Mouse (Mus musculus) heart, postnatal 10 days (tissue): Measurements from ENCODE around the gene Ptch2. TPM values are rescaled to one million over a fixed set of nuclear protein-coding genes. Genes with fewer than 3 reads are reported as not detected.
A peak's percentile ranks its signal among the peaks of the same experiment; 100 is the strongest.

Experiments used
- DNase-seq, 2 experiments: peaks; one replicate each; pipeline ENCODE4 v3.0.0; 2021
- intact Hi-C: fragments of 180-260 bp; cut with DNase I; formaldehyde crosslinking; loops from one replicate; pipeline ENCODE4 v1.15.1; 2025
- total RNA-seq, 2 experiments: library from RNA; stranded (reverse); gene quantifications; 2 replicates each; pipeline ENCODE4 v1.2.3; 2021

Ptch2 gene
- total RNA-seq, 2 experiments from 2014 or later, result 3.6 to 4.3 TPM

DNA sequence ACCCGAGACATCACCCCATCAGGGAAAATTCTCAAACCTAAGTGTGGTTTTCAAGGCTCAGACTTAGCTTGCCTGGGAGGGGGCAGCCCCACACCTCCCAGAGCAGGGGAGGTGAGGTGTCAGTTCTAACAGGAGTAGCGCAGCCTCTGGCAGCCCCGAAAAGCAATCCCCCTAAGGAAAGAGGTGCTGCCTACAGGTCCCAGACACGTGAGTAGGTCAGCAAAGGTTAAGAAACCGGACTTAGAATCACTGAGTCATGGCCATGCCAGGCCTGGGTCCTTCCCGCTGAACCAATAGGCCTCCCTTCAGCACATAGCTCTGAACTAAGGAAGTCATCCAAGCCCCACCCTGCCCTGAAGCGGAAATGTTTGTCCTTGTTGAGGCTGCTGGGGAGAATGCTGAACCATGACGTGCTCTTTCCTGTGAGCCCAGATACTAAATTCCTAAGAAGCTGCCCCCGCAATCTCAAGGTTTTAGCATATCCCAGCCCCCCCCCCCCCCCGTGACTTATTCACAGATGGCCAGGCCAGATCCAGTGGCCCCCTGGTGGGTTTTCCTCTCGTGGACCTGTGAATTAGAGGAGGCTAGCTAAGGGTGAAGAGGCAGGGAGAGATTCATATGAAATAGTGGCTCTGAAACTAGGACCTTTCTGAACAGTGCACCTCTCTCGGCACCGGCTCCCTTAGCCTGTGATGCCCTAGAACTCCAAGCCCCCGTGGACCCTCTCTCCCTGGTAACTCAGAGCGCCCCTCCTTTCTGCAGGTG lies 30.2 kb downstream of the Ptch2 start:
- intact Hi-C loops, result loop anchor here (10.0 kb wide), 1 partner anchor 421 kb away; the partner anchor contains the start of genes Ccdc163 and Mmachc
- peak; percentile 87 to 88 for DNase-seq

DNA sequence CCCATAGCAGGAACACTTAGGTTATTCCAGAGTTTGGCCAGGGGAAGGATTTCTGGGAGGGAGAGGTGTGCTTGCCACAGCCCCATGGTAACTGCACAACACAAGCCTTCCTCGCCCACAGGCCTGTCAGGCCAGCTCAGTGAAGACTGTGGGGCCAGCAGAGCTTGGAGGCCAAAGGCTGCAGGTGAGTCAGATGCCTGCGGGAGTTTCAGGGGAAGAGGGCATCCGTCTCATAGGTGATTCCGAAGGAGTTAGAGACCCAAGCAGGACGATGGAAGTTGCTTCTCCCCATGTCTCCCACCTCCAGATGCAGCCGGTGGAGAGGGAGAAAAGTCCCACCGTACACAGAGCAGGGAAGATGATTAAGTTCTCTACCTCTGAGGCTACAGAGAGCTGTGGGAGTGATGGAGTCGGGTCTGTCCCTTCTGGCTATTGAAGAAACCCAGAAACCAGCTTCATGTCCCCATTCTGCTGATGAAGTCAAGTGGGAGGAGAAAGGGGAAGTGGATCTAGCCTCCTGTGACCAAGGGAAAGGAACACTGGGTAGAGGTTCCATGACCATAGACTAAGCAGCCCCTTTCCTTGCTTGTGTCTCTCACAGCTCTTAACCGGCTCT lies 30.9 kb downstream of the Ptch2 start, which contains the start of gene Tctex1d4:
Gene Tctex1d4 (plus strand): TSS at position 120 of the 616 bp plus-strand sequence.
- peak in 1 of 2 experiments; percentile 34 for DNase-seq
- intact Hi-C loops, result loop anchor here (10.0 kb wide), 1 partner anchor 422 kb away; the partner anchor contains the start of genes Ccdc163 and Mmachc

DNA sequence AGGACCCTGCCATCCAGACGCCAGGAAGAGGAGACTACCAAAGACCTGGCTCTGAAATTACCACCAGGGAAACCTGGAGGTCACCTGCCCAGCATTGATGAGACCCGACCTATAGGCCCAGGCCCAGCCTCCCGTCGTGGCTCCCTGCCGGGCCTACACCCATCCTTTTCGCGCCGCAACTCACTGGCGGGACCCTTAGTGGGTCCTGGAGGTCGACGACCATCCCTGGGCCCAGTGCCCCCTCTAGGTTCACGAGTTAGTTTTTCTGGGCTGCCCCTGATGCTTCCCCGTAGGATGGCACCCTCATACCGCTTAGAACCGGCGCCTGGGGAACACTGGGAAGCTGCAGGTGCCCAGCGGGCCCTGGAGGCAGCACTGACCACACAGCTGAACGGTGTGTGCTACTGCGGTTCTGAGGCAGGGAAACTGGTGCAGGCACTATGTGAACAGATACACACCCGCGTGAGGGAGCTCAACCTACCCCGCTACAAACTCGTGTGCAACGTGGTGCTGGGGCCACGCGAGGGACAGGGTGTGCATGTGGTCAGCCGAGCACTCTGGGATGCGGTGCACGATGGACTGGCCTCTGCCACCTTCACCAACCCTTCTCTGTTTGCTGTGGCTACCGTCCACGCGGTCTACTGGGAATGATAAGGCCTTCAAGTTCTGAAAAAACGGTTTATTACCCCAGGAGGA lies 32.3 kb downstream of the Ptch2 start:
- DNase-seq, result no peak
- intact Hi-C loops, result loop anchor here (10.0 kb wide), 1 partner anchor 423 kb away; the partner anchor contains the start of genes Ccdc163 and Mmachc

DNA sequence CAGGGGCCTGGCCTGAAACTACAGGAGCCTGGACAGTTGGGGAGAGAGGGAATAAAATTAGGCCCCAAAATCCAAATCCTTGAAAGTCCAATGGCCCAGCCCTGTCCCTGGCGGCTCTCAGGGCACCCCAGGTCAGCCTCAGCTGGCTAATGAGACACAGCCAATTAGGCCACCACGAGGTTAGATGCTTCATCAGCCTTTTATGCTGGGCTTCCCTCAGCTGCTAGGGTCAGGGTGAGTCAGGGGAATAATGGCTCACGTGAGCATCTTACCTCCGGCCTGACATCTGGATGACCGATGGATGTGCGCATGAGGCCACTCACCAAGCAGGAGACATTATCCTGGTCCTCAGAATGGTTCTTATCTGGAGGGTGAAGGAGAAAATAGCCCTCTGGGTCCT lies 34.9 kb downstream of the Ptch2 start:
- intact Hi-C loops, result no loop called here
- no peak for DNase-seq

DNA sequence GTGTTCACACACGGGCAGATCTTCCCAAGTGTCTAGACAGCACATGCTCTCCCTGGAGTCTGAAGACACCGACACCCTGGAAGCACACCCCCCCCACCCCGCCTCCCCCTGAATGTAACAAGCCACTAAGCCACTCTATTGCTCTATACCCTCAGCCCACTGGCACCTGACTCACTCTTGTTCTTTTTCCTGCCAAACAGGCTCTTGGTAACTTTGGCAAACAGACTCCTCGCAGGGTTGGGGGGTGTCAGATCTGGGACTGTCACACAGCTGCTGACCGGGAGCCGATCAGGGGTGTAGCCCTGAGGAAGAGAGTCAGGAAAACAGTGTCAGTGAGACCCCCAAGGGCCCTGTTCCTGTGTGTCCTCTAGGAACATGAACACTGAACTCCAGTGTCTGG lies 35.3 kb downstream of the Ptch2 start:
- DNase-seq, result no peak
- intact Hi-C loops, result no loop called here

DNA sequence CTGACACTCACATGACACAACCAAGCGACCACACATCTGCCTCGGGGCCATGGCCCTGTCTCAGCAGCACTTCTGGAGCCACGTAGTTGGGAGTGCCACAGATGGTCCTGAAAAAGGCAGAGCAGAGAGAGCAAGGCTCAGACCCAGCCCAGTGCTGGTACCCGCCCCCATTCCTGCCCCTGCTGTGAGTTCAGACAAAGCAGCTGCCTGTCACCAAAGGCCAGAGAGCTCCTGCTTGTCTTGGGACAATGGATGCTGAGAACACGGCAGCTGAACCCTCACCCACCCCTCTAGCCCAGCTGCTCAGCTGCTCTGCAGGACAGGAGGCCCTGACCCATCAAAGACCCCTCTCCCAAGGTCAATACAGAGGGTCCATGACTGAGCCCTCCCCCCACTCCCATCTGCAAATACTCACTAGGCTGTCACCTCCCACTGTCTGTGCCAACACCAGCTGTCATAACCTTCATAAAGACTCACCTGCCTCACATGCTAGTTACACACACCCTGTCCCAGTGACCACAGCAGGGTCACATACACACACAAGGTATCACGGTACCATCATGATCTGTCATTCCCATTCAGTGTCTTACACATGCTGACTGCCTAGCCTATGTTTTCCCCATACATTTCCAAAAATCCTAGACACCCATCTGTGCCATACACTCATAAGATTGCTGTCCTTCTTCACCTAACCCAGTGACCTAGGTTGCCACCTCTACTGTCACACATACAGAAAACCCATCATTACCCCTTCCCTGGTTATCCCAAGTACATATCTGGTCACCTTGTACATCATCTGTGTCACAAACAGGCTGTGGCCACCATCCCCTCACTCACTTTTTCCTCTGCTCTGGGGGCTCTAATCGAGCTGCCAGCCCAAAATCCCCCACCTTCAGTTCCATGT lies 36.3 kb downstream of the Ptch2 start:
- intact Hi-C loops, result no loop called here
- DNase-seq, result no peak

DNA sequence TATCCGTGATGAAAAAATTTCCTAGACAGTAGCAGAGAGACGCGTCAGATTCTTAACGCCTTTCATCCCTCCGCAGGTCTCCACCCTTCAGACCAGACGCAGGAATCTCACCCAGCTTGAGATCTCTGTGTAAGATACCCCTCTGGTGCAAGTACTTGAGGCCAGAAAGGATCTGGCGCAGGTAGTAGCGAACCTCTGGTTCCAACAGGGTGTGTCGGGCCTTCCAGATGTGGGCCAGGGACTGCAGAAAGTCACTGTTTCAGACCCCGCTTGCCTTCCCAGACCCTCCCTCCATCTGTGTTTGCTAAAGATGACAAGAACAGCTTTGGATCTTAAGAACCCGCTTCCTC lies 36.9 kb downstream of the Ptch2 start:
- intact Hi-C loops, result no loop called here
- DNase-seq, result no peak

DNA sequence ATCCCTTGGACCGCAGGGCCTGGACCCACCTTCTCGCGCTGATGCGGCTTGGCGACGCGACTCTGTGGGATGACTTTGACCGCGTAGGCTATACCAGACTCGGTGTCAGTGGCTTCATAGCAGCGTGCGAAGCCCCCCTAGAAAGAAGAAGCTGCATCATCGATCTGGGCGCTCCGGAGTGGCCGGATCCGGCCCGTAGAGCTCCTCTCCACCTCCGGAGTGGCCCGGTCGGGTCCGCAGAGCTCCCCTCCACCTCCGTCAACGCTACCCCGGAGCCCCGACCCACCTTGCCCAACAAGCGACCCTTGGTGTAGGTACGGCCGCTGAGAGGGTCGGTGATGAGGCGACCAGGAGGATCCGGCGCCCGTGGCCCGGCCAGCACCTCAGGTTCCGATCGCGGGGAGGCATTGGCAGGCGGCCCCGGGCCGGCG lies 37.5 kb downstream of the Ptch2 start:
- intact Hi-C loops, result no loop called here
- no peak for DNase-seq

DNA sequence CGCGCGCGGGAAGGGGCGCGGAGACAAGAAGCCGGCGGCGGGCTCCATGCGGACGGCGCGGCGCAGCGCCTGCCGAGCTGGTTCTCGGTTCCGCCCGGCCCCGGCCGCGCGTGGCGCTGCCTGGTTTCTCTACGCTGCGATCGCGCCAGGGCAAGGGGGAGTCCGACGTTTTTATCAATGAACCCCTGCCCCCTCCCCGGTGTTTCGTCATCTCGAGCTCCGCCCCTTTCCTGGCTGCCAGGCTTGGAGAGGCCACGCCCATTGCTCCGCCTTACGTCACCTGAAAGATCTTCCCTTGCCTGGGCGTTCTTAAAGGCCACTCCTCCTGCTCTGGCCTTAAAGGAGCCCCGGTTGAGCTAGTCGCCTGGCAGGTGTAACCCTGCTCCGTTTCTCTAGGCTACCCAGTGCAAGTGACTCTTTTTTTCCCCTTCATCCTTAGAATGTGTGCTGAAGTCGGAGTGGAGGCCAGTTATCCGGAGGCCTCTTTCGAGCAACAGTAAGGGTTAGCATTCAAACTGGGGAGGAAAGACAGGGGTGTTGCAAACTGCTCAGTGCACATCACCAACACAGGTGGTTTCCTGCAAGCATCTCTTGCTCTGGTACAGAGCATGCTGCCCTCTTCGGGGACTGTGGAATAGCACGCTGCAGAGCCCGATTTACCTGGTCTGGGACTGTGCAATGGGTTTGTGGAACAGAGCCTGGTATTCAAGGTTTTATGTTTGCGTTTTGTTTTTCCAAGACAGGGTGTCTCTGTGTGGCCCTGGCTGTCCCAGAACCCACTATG lies 38.1 kb downstream of the Ptch2 start, which contains the start of gene Plk3:
Gene Plk3 (minus strand): TSS at position 147 of the 784 bp plus-strand sequence.
- intact Hi-C loops, result no loop called here
- peak; percentile 98 for DNase-seq

DNA sequence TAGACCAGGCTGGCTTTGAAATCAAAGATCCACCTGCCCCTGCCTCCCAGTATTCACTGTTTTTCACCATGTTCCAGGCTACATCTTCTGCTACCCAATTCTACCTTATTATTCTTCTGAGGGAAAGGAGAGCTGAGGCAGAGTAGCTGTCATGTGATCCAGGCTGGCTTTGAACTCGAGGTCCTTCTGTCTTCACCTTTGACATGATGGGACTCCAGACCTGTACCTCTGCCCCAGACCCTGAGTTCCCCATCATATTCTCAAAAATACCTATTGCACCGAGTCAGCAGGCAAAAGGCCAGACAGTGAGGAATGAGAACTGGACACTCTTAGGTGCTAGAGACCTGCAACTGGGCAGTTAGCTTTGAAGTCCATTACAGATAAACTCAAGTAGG lies 38.7 kb downstream of the Ptch2 start:
- no peak for DNase-seq
- intact Hi-C loops, result no loop called here

DNA sequence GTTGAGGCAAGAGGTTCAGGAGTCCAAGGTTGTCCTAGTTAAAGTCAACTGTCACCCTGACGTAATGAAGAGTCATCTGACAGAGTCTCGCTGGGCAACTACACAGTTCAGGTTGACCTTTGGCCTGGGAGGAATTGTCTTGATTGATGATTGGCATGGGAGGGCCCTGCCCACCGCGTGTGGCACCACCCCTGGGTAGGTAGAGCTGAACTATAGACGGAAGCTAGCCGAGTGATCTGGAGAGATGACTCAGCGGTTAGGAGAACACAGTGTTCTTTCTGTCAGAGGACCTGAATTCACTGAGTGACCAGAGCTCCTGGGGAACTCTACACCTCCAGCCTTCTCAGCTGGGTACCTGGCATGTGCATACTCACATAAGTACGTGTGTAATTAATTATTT lies 40.2 kb downstream of the Ptch2 start:
- intact Hi-C loops, result no loop called here
- no peak for DNase-seq

DNA sequence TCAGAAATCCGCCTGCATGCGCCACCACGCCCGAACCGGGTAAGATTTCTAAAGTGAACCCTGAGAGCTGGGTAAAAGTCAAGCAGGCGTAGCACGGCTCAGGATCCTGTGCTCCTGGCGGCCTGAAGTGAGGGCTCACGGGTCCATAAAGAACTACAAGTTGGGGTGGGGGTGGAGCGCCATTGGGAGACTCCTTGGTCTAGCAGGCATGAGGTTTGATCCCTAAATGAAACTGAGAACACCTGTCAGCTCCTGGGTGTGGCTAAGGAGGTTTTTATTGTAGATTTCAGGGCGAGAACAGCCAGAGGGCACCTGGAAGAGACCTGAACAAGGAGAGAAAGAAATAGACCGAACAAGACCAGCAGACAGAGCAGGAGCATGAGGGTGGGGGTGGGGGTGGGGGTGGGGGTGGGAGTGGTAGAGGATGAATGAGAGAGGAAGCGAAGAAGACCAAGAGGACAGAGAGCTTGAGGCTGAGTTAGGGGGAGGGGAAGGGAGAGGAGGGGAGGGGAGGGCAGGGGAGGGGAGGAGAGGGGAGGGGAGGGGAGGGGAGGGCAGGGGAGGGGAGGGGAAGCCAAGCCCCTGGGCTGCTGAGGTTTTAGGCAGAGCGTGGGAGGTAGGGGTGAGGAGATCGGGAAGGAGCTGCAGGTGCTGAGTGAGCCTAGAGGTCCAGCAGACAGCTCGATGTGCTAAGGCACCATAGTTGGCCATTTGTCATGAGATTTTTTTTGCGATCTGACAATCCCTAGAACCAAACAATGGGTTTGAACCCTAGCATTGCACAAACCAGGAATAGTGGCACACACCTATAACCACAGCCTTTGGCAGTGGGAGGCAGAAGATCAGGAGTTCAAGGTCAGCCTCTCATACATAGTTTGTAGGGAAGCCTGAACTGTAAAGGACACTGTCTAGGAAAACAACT lies 42.7 kb downstream of the Ptch2 start:
- intact Hi-C loops, result loop anchor here (2.0 kb wide), 1 partner anchor 36 kb away; no protein-coding TSS in a partner anchor
- no peak for DNase-seq

DNA sequence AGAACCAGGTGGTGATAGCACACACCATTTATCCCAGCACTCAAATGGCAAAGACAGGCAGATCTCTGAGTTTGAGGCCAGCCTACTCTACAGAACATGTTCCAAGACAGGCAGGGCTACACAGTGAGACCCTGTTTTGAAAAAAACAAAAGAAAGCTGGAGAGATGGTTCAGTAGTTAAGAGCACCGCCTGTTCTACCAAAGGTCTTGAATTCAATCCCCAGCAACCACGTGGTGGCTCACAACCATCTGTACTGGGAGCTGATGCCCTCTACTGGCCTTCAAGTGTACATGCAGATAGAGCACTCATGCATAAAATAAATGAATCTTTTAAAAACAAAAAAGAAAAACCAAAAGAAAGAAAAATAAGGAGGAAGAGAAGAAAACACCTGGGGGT lies 43.3 kb downstream of the Ptch2 start:
- intact Hi-C loops, result loop anchor here (2.0 kb wide), 1 partner anchor 36 kb away; no protein-coding TSS in a partner anchor
- DNase-seq, result peak in 1 of 2 experiments; percentile 56

DNA sequence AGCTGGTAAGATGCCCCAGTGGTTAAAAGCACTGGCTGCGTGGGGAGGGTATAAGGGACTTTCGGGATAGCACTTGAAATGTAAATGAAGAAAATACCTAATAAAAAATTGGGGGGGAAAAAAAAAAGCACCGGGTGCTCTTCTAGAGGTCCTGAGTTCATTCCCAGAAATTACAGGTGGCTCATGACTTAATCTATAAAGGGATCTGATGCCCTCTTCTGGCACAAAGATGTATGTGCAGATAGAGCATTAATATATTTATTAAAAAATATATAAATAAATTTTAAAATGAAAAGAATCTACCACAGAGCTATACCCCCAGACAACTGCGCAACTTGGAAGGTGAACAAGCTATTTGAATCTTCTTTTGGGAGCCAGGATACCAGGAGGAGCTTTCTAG lies 44.7 kb downstream of the Ptch2 start:
- DNase-seq, result no peak
- intact Hi-C loops, result loop anchor here (1.0 to 2.0 kb wide), 2 partner anchors 138 to 312 kb away; no protein-coding TSS in a partner anchor

DNA sequence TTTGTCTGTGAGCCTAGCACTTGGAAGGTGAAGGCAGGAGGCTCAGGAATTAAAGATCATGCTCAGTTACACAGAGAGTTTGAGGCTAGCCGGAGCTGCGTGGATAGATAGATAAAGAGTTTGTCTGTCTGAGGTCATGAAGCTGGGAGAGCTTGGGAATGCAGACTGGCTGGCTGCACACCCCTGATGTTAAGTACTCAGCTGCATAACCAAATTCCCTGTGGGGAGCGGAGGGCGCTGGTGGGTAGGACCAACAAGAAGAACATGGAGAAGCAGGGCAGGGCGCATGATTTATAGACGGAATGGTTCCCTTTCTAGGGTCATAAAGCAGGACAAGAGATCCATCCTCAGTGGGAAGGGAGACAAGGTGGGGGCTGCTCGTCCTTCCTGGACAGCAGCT lies 47.1 kb downstream of the Ptch2 start:
- DNase-seq, result no peak
- intact Hi-C loops, result no loop called here

DNA sequence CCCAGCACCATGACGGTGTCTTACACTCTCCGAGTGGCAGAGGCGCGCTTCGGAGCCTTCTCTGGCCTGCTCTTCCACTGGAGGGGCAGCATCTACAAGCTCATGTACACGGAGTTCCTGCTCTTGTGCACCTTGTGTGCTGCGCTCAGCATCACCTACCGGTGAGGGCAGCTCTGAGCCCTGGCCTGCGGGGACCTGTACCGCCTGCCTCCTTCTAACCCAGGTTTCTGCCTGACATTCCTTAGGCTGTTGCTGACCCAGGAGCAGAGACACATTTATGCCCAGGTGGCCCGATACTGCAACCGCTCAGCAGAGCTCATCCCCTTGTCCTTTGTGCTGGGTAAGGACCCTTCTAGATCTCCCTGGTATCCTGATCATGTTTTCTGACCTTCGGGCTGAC lies 49.4 kb downstream of the Ptch2 start:
- intact Hi-C loops, result no loop called here
- DNase-seq, result no peak

DNA sequence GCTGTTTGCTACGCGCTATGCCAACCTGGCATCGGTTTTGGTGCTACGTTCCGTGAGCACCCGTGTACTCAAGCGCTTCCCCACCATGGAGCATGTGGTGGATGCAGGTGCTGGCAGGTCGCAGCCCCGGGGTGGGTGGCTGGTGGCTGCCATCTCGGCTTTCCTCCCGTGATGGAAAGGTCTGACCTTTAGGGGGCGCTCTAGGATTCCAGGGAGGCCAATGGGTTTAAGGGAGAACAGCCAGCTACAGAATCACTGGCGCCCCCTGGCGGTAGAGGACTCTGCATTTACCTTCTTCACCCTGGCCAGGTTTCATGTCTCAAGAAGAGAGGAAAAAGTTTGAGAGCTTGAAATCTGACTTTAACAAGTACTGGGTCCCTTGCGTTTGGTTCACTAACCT lies 50.3 kb downstream of the Ptch2 start:
- intact Hi-C loops, result no loop called here
- peak; percentile 75 to 92 for DNase-seq

DNA sequence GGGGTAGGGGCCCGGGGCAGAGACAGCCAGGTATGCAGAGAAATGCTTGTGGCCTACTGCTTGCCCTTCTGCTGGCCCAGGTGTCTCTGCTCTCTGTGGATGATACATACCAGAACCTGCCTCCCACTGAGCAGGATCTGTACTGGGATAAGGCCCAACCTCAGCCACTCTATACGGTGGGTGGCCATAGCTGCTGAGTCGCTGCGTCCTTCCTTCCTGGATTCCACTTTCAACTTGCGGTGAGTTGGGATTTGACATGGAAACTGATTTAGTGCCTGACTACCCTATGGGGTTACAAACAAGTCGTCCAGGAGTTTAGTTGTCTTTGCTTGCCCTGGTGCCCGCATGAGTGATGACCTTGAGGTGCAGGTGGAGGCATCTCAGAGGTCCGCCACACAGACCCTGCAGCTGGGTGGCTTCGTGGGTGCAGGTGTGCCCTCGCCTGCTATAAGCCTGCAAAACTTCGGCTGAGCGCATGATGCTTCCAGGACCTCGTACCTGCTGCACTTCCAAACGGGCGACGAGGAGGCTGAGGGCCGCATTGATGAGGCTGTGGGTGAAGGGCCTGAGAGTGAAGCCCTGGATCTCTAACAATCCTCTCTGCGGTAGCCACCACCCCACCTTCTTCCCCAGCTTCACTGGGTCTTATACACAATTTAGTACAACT lies 52.3 kb downstream of the Ptch2 start:
- DNase-seq, result no peak
- intact Hi-C loops, result no loop called here
